Mouse (Mus musculus): ENCODE measurements around the gene Ezr. TPM values are rescaled to one million over a fixed set of nuclear protein-coding genes. Genes with fewer than 3 reads are reported as not detected.

Ezr gene
- polyA plus RNA-seq, 1 experiment from 2014 or later: 342 TPM

- TF ChIP-seq CTCF (IDR thresholded peaks at IDR 0.05; ENCODE audit: low read depth): no peak
- Histone ChIP-seq H3K36me3 (ENCODE audit: control insufficient read depth, insufficient read depth) (peaks cover 77% of the 10 kb centered on the region), H3K27me3 (replicated peaks; ENCODE audit: control insufficient read depth, insufficient read depth, low read length) (no peaks in the 10 kb centered on the region), H3K9me3 (ENCODE audit: control insufficient read depth) (no peaks in the 10 kb centered on the region), H3K4me1 (replicated peaks; ENCODE audit: control insufficient read depth, insufficient read depth, low read length) (peaks cover 13% of the 10 kb centered on the region), H3K27ac (ENCODE audit: low read depth, low read length) (0 out of 2 replicates have a peak overlapping the region, but pooled peaks have one; percentile 7), H3K9ac (ENCODE audit: low read depth, low read length) (no peak overlapping the region), H3K4me3 (ENCODE audit: low read depth, low read length) (no peak overlapping the region), H3K4me2 (replicated peaks; ENCODE audit: low read depth) (no peak overlapping the region)
- ATAC-seq: no peak
- 86% methylated on average over 19 of the region's 19 CpGs for WGBS
Observed at GRCm38 (mm10) chr17:6740331-6741170, 42.0 kb downstream of the Ezr start.

GRCm38 (mm10) chr17:6739756-6740155 is 42.8 kb downstream of the Ezr start:
- H3K4me2 ChIP-seq (replicated peaks; ENCODE audit: low read depth): no peak overlapping the region
- H3K9me3 ChIP-seq (ENCODE audit: control insufficient read depth): no peaks in the 10 kb centered on the region
- ATAC-seq: no peak
- 90% methylated on average over 15 of the region's 15 CpGs for WGBS
- H3K27ac ChIP-seq (ENCODE audit: low read depth, low read length): no peak overlapping the region
- peaks cover 13% of the 10 kb centered on the region for H3K4me1 ChIP-seq (replicated peaks; ENCODE audit: control insufficient read depth, insufficient read depth, low read length)
- TF ChIP-seq CTCF (IDR thresholded peaks at IDR 0.05; ENCODE audit: low read depth): no peak
- H3K27me3 ChIP-seq (replicated peaks; ENCODE audit: control insufficient read depth, insufficient read depth, low read length): no peaks in the 10 kb centered on the region
- H3K36me3 ChIP-seq (ENCODE audit: control insufficient read depth, insufficient read depth): peaks cover 69% of the 10 kb centered on the region
- no peak overlapping the region for H3K9ac ChIP-seq (ENCODE audit: low read depth, low read length)
- no peak overlapping the region for H3K4me3 ChIP-seq (ENCODE audit: low read depth, low read length)

GRCm38 (mm10) chr17:6739266-6739665 is 43.3 kb downstream of the Ezr start:
- peaks cover 64% of the 10 kb centered on the region for H3K36me3 ChIP-seq (ENCODE audit: control insufficient read depth, insufficient read depth)
- H3K4me3 ChIP-seq (ENCODE audit: low read depth, low read length): no peak overlapping the region
- H3K9ac ChIP-seq (ENCODE audit: low read depth, low read length): no peak overlapping the region
- no peak overlapping the region for H3K4me2 ChIP-seq (replicated peaks; ENCODE audit: low read depth)
- H3K27ac ChIP-seq (ENCODE audit: low read depth, low read length): no peak overlapping the region
- H3K27me3 ChIP-seq (replicated peaks; ENCODE audit: control insufficient read depth, insufficient read depth, low read length): no peaks in the 10 kb centered on the region
- H3K4me1 ChIP-seq (replicated peaks; ENCODE audit: control insufficient read depth, insufficient read depth, low read length): peaks cover 10% of the 10 kb centered on the region
- no peaks in the 10 kb centered on the region for H3K9me3 ChIP-seq (ENCODE audit: control insufficient read depth)
- 0 out of 2 replicates have a peak, but pooled peaks have one; percentile 3 for ATAC-seq
- 71% methylated on average over 13 of the region's 13 CpGs for WGBS
- peak; percentile 28; the same call in 1 of the 2 replicates for TF ChIP-seq CTCF (IDR thresholded peaks at IDR 0.05; ENCODE audit: low read depth)

- H3K36me3 ChIP-seq (ENCODE audit: control insufficient read depth, insufficient read depth): peaks cover 64% of the 10 kb centered on the region
- no peak overlapping the region for H3K27ac ChIP-seq (ENCODE audit: low read depth, low read length)
- ATAC-seq: no peak
- H3K9ac ChIP-seq (ENCODE audit: low read depth, low read length): no peak overlapping the region
- TF ChIP-seq CTCF (IDR thresholded peaks at IDR 0.05; ENCODE audit: low read depth): no peak
- H3K4me3 ChIP-seq (ENCODE audit: low read depth, low read length): no peak overlapping the region
- no peak overlapping the region for H3K4me2 ChIP-seq (replicated peaks; ENCODE audit: low read depth)
- 83% methylated on average over 7 of the region's 7 CpGs for WGBS
- H3K4me1 ChIP-seq (replicated peaks; ENCODE audit: control insufficient read depth, insufficient read depth, low read length): peaks cover 6% of the 10 kb centered on the region
- H3K27me3 ChIP-seq (replicated peaks; ENCODE audit: control insufficient read depth, insufficient read depth, low read length): no peaks in the 10 kb centered on the region
- no peaks in the 10 kb centered on the region for H3K9me3 ChIP-seq (ENCODE audit: control insufficient read depth)
Observed at GRCm38 (mm10) chr17:6738836-6739235, 43.7 kb downstream of the Ezr start.

- no peak overlapping the region for H3K4me3 ChIP-seq (ENCODE audit: low read depth, low read length)
- ATAC-seq: no peak
- H3K4me2 ChIP-seq (replicated peaks; ENCODE audit: low read depth): no peak overlapping the region
- no peaks in the 10 kb centered on the region; the same call in 1 of the 2 replicates for H3K4me1 ChIP-seq (replicated peaks; ENCODE audit: control insufficient read depth, insufficient read depth, low read length)
- 70% methylated on average over 12 of the region's 12 CpGs for WGBS
- no peak overlapping the region for H3K9ac ChIP-seq (ENCODE audit: low read depth, low read length)
- peak overlapping the region; percentile 54; the same call in 1 of the 2 replicates for H3K27ac ChIP-seq (ENCODE audit: low read depth, low read length)
- no peaks in the 10 kb centered on the region for H3K27me3 ChIP-seq (replicated peaks; ENCODE audit: control insufficient read depth, insufficient read depth, low read length)
- no peak for TF ChIP-seq CTCF (IDR thresholded peaks at IDR 0.05; ENCODE audit: low read depth)
- peaks cover 54% of the 10 kb centered on the region for H3K36me3 ChIP-seq (ENCODE audit: control insufficient read depth, insufficient read depth)
- no peaks in the 10 kb centered on the region for H3K9me3 ChIP-seq (ENCODE audit: control insufficient read depth)
Observed at GRCm38 (mm10) chr17:6737273-6737997, 45.1 kb downstream of the Ezr start.
